Mouse (Mus musculus) left cerebral cortex, postnatal 25 days (tissue): ENCODE measurements around the gene Wfdc16. TPM values are rescaled to one million over a fixed set of nuclear protein-coding genes. Genes with fewer than 3 reads are reported as not detected.
"Not testable (repeated sequence)": the region's sequence is repeated elsewhere in the genome, so short reads cannot be mapped to it uniquely, and the experiment has no call there.

Source experiments
- DNase-seq, 2 experiments: peaks; one replicate each; pipeline ENCODE4 v3.0.0; 2022; ENCODE audit warnings: low spot score in 2 of 2, mixed read lengths in 1 of 2
- intact Hi-C: fragments of 180-260 bp; cut with DNase I; formaldehyde crosslinking; loops from one replicate; pipeline ENCODE4 v1.15.1; 2025
- total RNA-seq, 2 experiments: library from RNA; stranded (reverse); gene quantifications; 2 replicates each; pipeline ENCODE4 v1.2.3; 2021

The Wfdc16 gene
- total RNA-seq, 2 experiments from 2014 or later, result not detected

GRCm38 (mm10) chr2:164608781-164609180 lies 29.8 kb downstream of the Wfdc16 start:
- intact Hi-C loops, result no loop called here
- no peak for DNase-seq

GRCm38 (mm10) chr2:164604411-164604810 lies 34.2 kb downstream of the Wfdc16 start:
- peak in 1 of 2 experiments; percentile 70 for DNase-seq
- intact Hi-C loops, result no loop called here

DNA sequence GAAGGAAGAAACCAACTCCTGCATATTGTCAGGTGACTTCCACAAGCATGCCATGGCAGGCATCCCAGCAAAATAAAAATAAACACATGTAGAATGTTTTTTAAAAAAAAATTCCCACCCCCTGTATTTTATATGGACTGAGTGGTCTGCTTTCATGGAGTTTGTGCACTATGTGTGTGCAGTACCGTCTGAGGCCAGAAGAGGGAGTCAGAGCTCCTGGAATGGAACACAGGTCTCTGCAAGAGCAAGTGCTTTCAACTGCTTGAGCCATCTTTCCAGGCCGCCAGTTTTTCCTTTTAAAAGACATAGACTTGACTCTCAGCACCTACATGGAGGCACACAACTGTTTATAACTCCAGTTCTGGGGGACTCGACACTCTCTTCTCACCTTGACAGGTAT lies 35.1 kb downstream of the Wfdc16 start:
- intact Hi-C loops, result no loop called here
- no peak for DNase-seq

DNA sequence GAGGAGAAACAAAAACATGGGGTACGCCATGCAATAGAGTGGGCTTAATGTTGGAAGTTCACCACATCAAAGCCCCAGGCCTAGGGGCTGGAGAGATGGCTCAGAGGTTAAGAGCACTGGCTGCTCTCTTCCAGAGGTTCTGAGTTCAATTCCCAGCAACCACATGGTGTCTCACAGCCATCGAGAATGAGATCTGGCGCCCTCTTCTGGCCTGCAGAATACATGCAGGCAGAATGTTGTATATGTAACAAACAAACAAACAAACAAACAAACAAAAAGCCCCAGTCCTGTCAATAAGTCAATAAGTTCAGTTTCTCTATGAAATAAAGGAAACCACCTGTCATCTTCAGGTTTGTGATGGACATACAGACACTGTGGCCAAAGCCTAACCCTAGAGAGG lies 38.4 kb downstream of the Wfdc16 start:
- intact Hi-C loops, result no loop called here
- DNase-seq, result no peak

DNA sequence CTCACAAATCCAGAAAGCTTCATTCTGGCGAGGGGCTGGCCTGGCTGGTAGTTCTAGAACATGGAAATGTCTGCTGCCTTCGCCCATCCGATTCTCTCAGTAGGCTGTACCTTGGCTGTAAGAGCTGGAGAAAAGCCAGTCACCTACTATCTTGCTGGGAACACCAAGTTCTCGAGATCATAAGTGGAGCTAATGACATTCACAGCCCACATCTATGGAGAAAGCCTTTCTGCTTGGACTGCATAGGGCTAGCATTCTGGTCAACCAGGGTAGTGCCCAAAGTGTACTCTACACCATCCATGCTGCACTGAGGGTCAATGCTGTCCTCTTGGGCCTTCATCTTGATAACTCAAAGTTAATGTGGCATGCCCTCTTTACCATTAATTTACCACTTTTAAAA lies 45.1 kb downstream of the Wfdc16 start, which contains the start of gene Eppin:
Gene Eppin (minus strand): TSS at position 101 of the 400 bp plus-strand sequence.
- no peak for DNase-seq
- intact Hi-C loops, result loop anchor here (1.0 kb wide), 1 partner anchor 133 kb away; no protein-coding TSS in a partner anchor

GRCm38 (mm10) chr2:164592014-164592413 lies 46.6 kb downstream of the Wfdc16 start:
- DNase-seq, result peak; percentile 28 to 42
- intact Hi-C loops, result no loop called here

- DNase-seq, result not testable (repeated sequence)
These were observed 53.4 kb downstream of the Wfdc16 start, which contains the start of gene Wfdc6a for GRCm38 (mm10) chr2:164585025-164585725. Gene Wfdc6a, minus strand, starts transcription at chr2:164585447.

More at GRCm38 (mm10) chr2:164585025-164585725, 53.4 kb downstream of the Wfdc16 start, which contains the start of gene Wfdc6a:
- intact Hi-C loops, result not testable (repeated sequence)

Other genes starting within 250 kb of the Wfdc16 start
- gene Slpi, start 249.7 kb downstream of the Wfdc16 start, total RNA-seq, result not detected
- under 1 TPM; 0.41 to 0.43 TPM for gene Rbpjl, start 235.7 kb downstream of the Wfdc16 start, total RNA-seq
- gene Matn4, start 233.6 kb downstream of the Wfdc16 start, total RNA-seq, result 10 to 100 TPM; 11.5 to 13.8 TPM
- gene Sdc4, start 194.9 kb downstream of the Wfdc16 start, total RNA-seq, result 10 to 100 TPM; 86.7 to 90.7 TPM
- 10 to 100 TPM; 38.0 to 39.7 TPM for gene Sys1, start 181.8 kb downstream of the Wfdc16 start, total RNA-seq
- gene Gm20458, start 177.8 kb downstream of the Wfdc16 start, total RNA-seq, result 10 to 100 TPM; 11.4 to 13.1 TPM
- gene Trp53tg5, start 165.1 kb downstream of the Wfdc16 start, total RNA-seq, result not detected
- gene Dbndd2, start 152.7 kb downstream of the Wfdc16 start, total RNA-seq, result 100 to 1,000 TPM; 114 to 127 TPM
- 10 to 100 TPM; 92.5 to 94.5 TPM for gene Pigt, start 141.3 kb downstream of the Wfdc16 start, total RNA-seq
- 1 to 10 TPM in 1 of 2 experiments, under 1 TPM in 1; 0.71 to 1.3 TPM for gene Wfdc2, start 76.4 kb downstream of the Wfdc16 start, total RNA-seq
- gene Spint3, start 65.3 kb downstream of the Wfdc16 start, total RNA-seq, result not detected
- gene Wfdc6a, start 53.3 kb downstream of the Wfdc16 start, total RNA-seq, result under 1 TPM in 1 of 2 experiments, not detected in 1; 0.46 TPM
- not detected for gene Eppin, start 45.2 kb downstream of the Wfdc16 start, total RNA-seq
- gene Wfdc6b, start 25.3 kb downstream of the Wfdc16 start, total RNA-seq, result not detected
- gene Wfdc8, start 25.2 kb downstream of the Wfdc16 start, total RNA-seq, result not detected
- gene Wfdc10, start 17.2 kb upstream of the Wfdc16 start, total RNA-seq, result not detected
- not detected for gene Wfdc9, start 17.8 kb upstream of the Wfdc16 start, total RNA-seq
- gene Wfdc11, start 35.3 kb upstream of the Wfdc16 start, total RNA-seq, result not detected
- not detected for gene Wfdc13, start 46.3 kb upstream of the Wfdc16 start, total RNA-seq
- gene Spint4, start 59.7 kb upstream of the Wfdc16 start, total RNA-seq, result not detected
- gene Spint5, start 76.5 kb upstream of the Wfdc16 start, total RNA-seq, result not detected
- gene Wfdc3, start 107.1 kb upstream of the Wfdc16 start, total RNA-seq, result 1 to 10 TPM; 1.6 to 1.9 TPM
- 10 to 100 TPM; 36.6 to 39.3 TPM for gene Dnttip1, start 107.2 kb upstream of the Wfdc16 start, total RNA-seq
- gene Ube2c, start 131.1 kb upstream of the Wfdc16 start, total RNA-seq, result under 1 TPM; 0.60 to 0.89 TPM
- gene Tnnc2, start 141.2 kb upstream of the Wfdc16 start, total RNA-seq, result not detected
- gene Snx21, start 147.0 kb upstream of the Wfdc16 start, total RNA-seq, result 10 to 100 TPM; 49.6 to 57.6 TPM
- gene Acot8, start 166.1 kb upstream of the Wfdc16 start, total RNA-seq, result 10 to 100 TPM; 22.4 to 29.7 TPM
- 1 to 10 TPM; 8.8 to 9.6 TPM for gene Zswim3, start 166.3 kb upstream of the Wfdc16 start, total RNA-seq
- gene Zswim1, start 183.9 kb upstream of the Wfdc16 start, total RNA-seq, result 10 to 100 TPM; 20.8 to 21.6 TPM
- not detected for gene Spata25, start 189.7 kb upstream of the Wfdc16 start, total RNA-seq
- 100 to 1,000 TPM in 1 of 2 experiments, 10 to 100 TPM in 1; 86.2 to 102 TPM for gene Ctsa, start 194.1 kb upstream of the Wfdc16 start, total RNA-seq
- gene Neurl2, start 194.7 kb upstream of the Wfdc16 start, total RNA-seq, result 1 to 10 TPM; 2.2 to 4.0 TPM
- 10 to 100 TPM; 77.5 to 82.0 TPM for gene Pltp, start 218.9 kb upstream of the Wfdc16 start, total RNA-seq
- gene Pcif1, start 240.5 kb upstream of the Wfdc16 start, total RNA-seq, result 10 to 100 TPM; 36.8 to 39.8 TPM